Mouse (Mus musculus) embryonic fibroblast, embryonic 13.5 days (primary cell): ENCODE measurements around the gene Brms1.

Source experiments
- CTCF ChIP-seq: IDR thresholded peaks from 2 replicates; pipeline ENCODE4 v1.5.1; 2011; ENCODE audit warnings: mild to moderate bottlenecking, control low read depth, low read length, moderate library complexity, borderline replicate concordance; ENCODE audit not compliant: insufficient read depth
- POLR2A ChIP-seq: IDR thresholded peaks from 2 replicates; pipeline ENCODE4 v1.6.1; 2011; ENCODE audit warnings: low read depth, mild to moderate bottlenecking, control low read depth, low read length, moderate library complexity

- TF ChIP-seq POLR2A (no peak; the same call in 1 of the 2 replicates), CTCF (no peak)
These were observed 20.9 kb downstream of the Brms1 start for GRCm38 (mm10) chr19:5062041-5062440.
